Mouse (Mus musculus) heart, postnatal 0 days (tissue): ENCODE data around the gene Tenm2. TPM values are rescaled to one million over a fixed set of nuclear protein-coding genes. Genes with fewer than 3 reads are reported as not detected.
A peak's percentile ranks its signal among the peaks of the same experiment; 100 is the strongest.

Experiments
- ATAC-seq: fragments of 200-750 bp; cut with Nextera tagmentation; 2 replicates; pipeline ENCODE4 v1.8.0; 2017; ENCODE audit warnings: low read depth, moderate number of reproducible peaks, moderate library complexity; ENCODE audit not compliant: insufficient read depth
- DNase-seq: peaks from one replicate; pipeline ENCODE4 v3.0.0-alpha.2; 2016; ENCODE audit warnings: low spot score
- H3K27ac ChIP-seq: fragments of 300-500 bp; sonication (generic); 2 replicates; pipeline ENCODE4 v1.5.1; 2014; ENCODE audit warnings: low read depth, mild to moderate bottlenecking
- H3K27me3 ChIP-seq: fragments of 300-500 bp; sonication (generic); 2 replicates; pipeline ENCODE4 v1.6.1; 2014; ENCODE audit warnings: low read length, mixed read lengths; ENCODE audit not compliant: control insufficient read depth, insufficient read depth
- H3K36me3 ChIP-seq: fragments of 300-500 bp; sonication (generic); replicated peaks from 2 replicates; pipeline ENCODE4 v1.6.1; 2014; ENCODE audit warnings: low read length, mixed read lengths; ENCODE audit not compliant: control insufficient read depth, insufficient read depth
- H3K4me1 ChIP-seq: fragments of 300-500 bp; sonication (generic); 2 replicates; pipeline ENCODE4 v1.6.1; 2014; ENCODE audit warnings: antibody characterized with exemption; ENCODE audit not compliant: control insufficient read depth, insufficient read depth
- H3K4me2 ChIP-seq: fragments of 300-500 bp; sonication (generic); 2 replicates; pipeline ENCODE4 v1.6.1; 2014; ENCODE audit warnings: low read depth, mild to moderate bottlenecking, low read length, moderate library complexity
- H3K4me3 ChIP-seq: fragments of 300-500 bp; sonication (generic); 2 replicates; pipeline ENCODE4 v1.5.1; 2014; ENCODE audit warnings: low read depth, low read length
- H3K9ac ChIP-seq: fragments of 300-500 bp; sonication (generic); replicated peaks from 2 replicates; pipeline ENCODE4 v1.6.1; 2014; ENCODE audit warnings: low read depth, low read length, mixed read lengths
- H3K9me3 ChIP-seq: fragments of 300-500 bp; sonication (generic); replicated peaks from 2 replicates; pipeline ENCODE4 v1.6.1; 2016; ENCODE audit warnings: low read length; ENCODE audit not compliant: control insufficient read depth
- CTCF ChIP-seq: IDR thresholded peaks from 2 replicates; pipeline ENCODE4 v1.5.1; 2016; ENCODE audit warnings: antibody characterized with exemption, control low read depth, low read depth
- EP300 ChIP-seq: IDR thresholded peaks from 2 replicates; pipeline ENCODE4 v1.6.1; 2016; ENCODE audit warnings: antibody characterized with exemption, low read depth
- WGBS: fragments of 180-500 bp; shearing (Covaris S2); extraction: QIAGEN DNeasy Blood & Tissue Kit; methylation state at CpG from one replicate; pipeline ENCODE4 v1.1.7; 2014; 5-methylcytosine and 5-hydroxymethylcytosine counted together
- polyA plus RNA-seq: library from polyadenylated mRNA; unstranded; fragments of >200 nt; fragmentation: Nextera tagmentation; extraction: Ambion mirVana; gene quantifications from 2 replicates; pipeline ENCODE4 v1.2.1, GENCODE M21; 2015
- total RNA-seq: library from RNA; depleted of rRNA; stranded (reverse); fragments of >200 nt; gene quantifications from 2 replicates; pipeline ENCODE4 v1.2.3, GENCODE M21; 2014; ENCODE audit warnings: low replicate concordance

The Tenm2 gene
- total and polyA plus RNA-seq, 2 experiments from 2014 or later: 0.14 to 0.95 TPM

DNA sequence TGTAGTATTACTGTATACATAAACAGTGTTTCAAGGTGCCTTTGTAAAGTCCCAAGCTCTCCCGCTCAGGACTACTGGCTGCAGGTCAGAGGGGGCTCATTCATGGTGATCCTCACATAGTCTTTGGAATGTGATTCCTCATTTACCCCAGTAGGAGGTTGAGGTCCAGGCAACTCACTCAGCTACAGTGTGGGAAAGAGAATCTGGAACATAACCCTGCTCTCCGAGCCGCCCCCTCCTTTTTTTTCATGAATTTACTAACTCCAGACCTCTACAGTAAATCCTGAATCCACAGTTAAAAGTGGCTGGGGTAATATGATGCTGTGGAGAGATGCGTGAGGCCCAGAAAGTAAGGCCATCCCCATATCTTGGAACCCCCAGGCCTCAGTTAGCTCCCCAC lies 1066.0 kb downstream of the Tenm2 start:
- H3K36me3 ChIP-seq: no peaks in the 10 kb centered on the region
- no peaks in the 10 kb centered on the region for H3K4me1 ChIP-seq
- H3K9me3 ChIP-seq: no peaks in the 10 kb centered on the region
- DNase-seq (no peak), ATAC-seq (no peak)
- TF ChIP-seq CTCF (no peak), EP300 (no peak)
- 72% methylated on average over 4 of the region's 4 CpGs for WGBS
- no peak overlapping the region for H3K4me2 ChIP-seq
- no peak overlapping the region for H3K4me3 ChIP-seq
- H3K27me3 ChIP-seq: no peaks in the 10 kb centered on the region
- H3K27ac ChIP-seq: no peak overlapping the region
- H3K9ac ChIP-seq: no peak overlapping the region

DNA sequence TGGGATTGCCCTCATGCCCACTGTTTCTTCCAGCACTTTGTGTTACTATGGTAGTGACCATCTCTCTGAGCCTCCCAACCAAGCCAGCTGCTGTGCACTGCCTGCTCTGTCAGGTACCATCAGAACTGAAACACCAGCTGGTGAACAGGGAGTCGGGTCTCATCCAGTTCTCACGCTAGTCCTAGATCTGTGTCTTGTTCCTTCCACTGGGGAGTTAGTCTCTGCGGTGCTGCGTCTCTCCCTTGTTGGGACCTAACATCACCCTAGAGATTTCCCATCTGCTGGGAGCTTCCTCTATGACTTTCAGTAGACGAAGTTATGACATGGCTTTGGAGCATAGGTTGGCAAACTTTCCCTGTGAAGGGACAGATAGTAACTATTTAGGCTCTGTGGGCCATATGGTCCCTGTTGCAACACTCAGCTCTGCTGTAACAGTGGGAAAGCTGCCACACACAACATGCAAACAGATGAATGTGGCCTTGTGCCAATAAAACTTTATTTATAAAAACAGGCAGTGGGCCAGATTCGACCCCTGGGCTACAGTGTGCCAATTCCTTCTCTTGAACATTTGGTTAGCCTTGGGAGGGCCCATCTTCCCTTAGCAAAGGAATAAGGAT lies 1066.7 kb downstream of the Tenm2 start:
- H3K27me3 ChIP-seq: no peaks in the 10 kb centered on the region
- WGBS: 75% methylated on average over 6 of the region's 6 CpGs
- no peak overlapping the region for H3K4me3 ChIP-seq
- DNase-seq (no peak), ATAC-seq (no peak)
- H3K27ac ChIP-seq: no peak overlapping the region
- H3K4me2 ChIP-seq: no peak overlapping the region
- TF ChIP-seq CTCF (no peak), EP300 (no peak)
- H3K9ac ChIP-seq: no peak overlapping the region
- no peaks in the 10 kb centered on the region for H3K4me1 ChIP-seq
- H3K9me3 ChIP-seq: no peaks in the 10 kb centered on the region
- H3K36me3 ChIP-seq: no peaks in the 10 kb centered on the region

DNA sequence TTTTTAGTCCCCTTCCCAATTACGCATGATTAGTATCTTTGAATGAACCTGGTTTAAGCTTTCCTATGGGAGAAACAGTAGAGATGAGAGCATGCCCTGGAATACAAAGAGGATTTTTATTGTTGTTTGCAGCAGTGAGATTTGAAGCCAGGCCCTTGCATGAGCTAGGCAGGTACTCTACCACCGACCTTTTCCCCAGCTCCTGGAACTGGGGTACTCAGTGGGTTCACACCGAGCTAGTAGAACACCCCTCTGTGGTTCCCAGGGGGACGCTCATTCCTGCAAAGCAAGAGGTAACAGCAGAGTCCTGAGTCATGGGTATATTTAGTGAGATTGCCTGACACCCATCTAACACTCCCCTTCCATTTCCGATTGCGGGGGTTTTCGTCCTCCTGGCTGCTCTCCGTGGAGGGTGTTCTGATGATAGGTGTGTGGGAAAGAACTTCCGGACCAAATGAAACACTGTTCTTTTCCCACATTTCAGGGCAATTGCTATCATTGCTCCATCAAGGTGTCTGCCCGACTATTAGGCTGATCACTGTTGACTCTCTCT lies 1067.9 kb downstream of the Tenm2 start:
- no peak for ATAC-seq
- 79% methylated on average over 10 of the region's 10 CpGs for WGBS
- Histone ChIP-seq H3K27me3 (no peaks in the 10 kb centered on the region), H3K27ac (no peak overlapping the region), H3K9me3 (no peaks in the 10 kb centered on the region), H3K36me3 (no peaks in the 10 kb centered on the region), H3K9ac (no peak overlapping the region), H3K4me2 (no peak overlapping the region), H3K4me1 (no peaks in the 10 kb centered on the region), H3K4me3 (no peak overlapping the region)
- no peak for DNase-seq
- no peak for TF ChIP-seq EP300
- no peak for TF ChIP-seq CTCF

DNA sequence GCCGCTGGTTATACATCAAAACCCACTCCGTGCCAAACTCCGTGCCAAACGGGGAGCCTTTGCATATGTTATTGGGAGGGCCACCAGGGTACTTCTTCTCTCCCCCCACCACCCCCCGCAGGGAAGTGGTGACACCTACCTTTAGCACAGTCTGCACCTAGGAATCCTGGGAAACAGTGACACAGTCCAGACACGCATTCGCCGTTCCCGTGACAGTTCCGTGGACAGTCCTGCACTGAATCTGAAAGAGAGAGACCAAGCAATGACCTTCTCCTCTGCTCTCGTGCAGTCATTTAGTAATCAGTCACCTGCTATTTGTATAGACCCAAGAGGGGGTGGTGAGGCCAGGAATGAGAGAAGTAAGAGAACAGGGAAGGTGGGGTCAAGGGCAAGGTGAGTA lies 1072.2 kb downstream of the Tenm2 start:
- DNase-seq (no peak), ATAC-seq (peak; percentile 57; the same call in 1 of the 2 replicates)
- Histone ChIP-seq H3K27me3 (no peaks in the 10 kb centered on the region), H3K36me3 (no peaks in the 10 kb centered on the region), H3K4me2 (no peak overlapping the region), H3K4me3 (no peak overlapping the region), H3K4me1 (no peaks in the 10 kb centered on the region), H3K9me3 (no peaks in the 10 kb centered on the region), H3K9ac (no peak overlapping the region), H3K27ac (no peak overlapping the region)
- TF ChIP-seq EP300 (no peak), CTCF (no peak)
- 58% methylated on average over 11 of the region's 11 CpGs for WGBS

DNA sequence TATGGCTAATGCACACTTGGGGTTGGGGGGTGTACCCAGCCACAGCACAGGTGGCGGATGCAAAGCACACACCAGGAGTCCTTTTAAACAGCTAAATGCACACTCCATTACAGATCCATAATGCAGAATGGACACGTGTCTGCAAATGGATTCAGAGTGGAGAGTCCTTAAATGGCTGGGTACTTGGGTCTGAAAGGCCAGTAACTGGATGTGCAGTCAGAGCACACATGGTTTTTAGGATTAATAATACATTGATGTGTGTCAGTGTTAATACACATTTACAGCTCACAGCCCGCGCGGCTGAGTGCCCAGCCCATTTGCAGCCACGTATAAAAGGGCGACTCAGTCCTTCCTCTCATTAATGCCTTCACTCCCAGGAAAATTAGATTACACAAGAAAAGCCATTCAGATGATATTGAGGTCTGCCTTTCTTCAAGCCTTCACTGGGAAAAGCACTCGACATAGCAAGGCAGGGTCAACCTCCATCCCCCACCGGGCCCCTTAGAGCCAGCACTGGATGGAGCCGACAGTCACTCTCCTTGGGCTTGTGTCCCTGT lies 1073.9 kb downstream of the Tenm2 start:
- H3K27me3 ChIP-seq: no peaks in the 10 kb centered on the region
- H3K27ac ChIP-seq: no peak overlapping the region
- 76% methylated on average over 10 of the region's 10 CpGs for WGBS
- no peak for ATAC-seq
- no peaks in the 10 kb centered on the region for H3K4me1 ChIP-seq
- no peaks in the 10 kb centered on the region for H3K9me3 ChIP-seq
- no peaks in the 10 kb centered on the region for H3K36me3 ChIP-seq
- TF ChIP-seq EP300 (no peak), CTCF (no peak)
- no peak for DNase-seq
- H3K4me2 ChIP-seq: no peak overlapping the region
- H3K4me3 ChIP-seq: no peak overlapping the region
- no peak overlapping the region for H3K9ac ChIP-seq
